Mouse (Mus musculus) heart, adult 2 months (tissue): ENCODE measurements around the gene Anapc2. TPM values are rescaled to one million over a fixed set of nuclear protein-coding genes. Genes with fewer than 3 reads are reported as not detected.

ENCODE experiments used
- DNase-seq, 2 experiments: peaks; one replicate each; pipeline ENCODE4 v3.0.0; 2021
- H3K27ac ChIP-seq: fragments of 200-600 bp; 2 replicates; pipeline ENCODE4 v1.8.1; 2022
- H3K27me3 ChIP-seq: fragments of 200-500 bp; 2 replicates; pipeline ENCODE4 v1.6.1; 2012; ENCODE audit warnings: mild to moderate bottlenecking, low read length, inconsistent platforms, mixed read lengths; ENCODE audit not compliant: control insufficient read depth, insufficient read depth
- H3K36me3 ChIP-seq: fragments of 200-500 bp; 2 replicates; pipeline ENCODE4 v1.6.1; 2012; ENCODE audit warnings: low read length, inconsistent platforms; ENCODE audit not compliant: control insufficient read depth, insufficient read depth
- H3K4me1 ChIP-seq: fragments of 200-500 bp; 2 replicates; pipeline ENCODE4 v1.6.1; 2011; ENCODE audit warnings: low read length; ENCODE audit not compliant: control insufficient read depth, insufficient read depth
- H3K4me3 ChIP-seq: fragments of 200-600 bp; 2 replicates; pipeline ENCODE4 v1.8.1; 2022
- H3K79me2 ChIP-seq: fragments of 200-500 bp; replicated peaks from 2 replicates; pipeline ENCODE4 v1.6.1; 2012; ENCODE audit warnings: mild to moderate bottlenecking, inconsistent platforms, low read length, moderate library complexity, mixed read lengths; ENCODE audit not compliant: control insufficient read depth, insufficient read depth
- H3K9ac ChIP-seq: fragments of 200-500 bp; 2 replicates; pipeline ENCODE4 v1.6.1; 2012; ENCODE audit warnings: low read depth, mild to moderate bottlenecking, control low read depth, inconsistent platforms, low read length, mixed read lengths
- CTCF ChIP-seq: fragments of 200-600 bp; IDR thresholded peaks from 2 replicates; pipeline ENCODE4 v1.8.1; 2022; ENCODE audit warnings: antibody characterized with exemption, mild to moderate bottlenecking, moderate library complexity
- EP300 ChIP-seq: fragments of 200-500 bp; IDR thresholded peaks from 2 replicates; pipeline ENCODE4 v1.6.1; 2011; ENCODE audit warnings: low read depth, low read length, control low read depth; ENCODE audit not compliant: insufficient read depth
- POLR2A ChIP-seq: fragments of 200-500 bp; IDR thresholded peaks from 2 replicates; pipeline ENCODE4 v1.6.1; 2011; ENCODE audit warnings: mild to moderate bottlenecking, low read depth, low read length, control low read depth; ENCODE audit not compliant: insufficient read depth
- WGBS: fragments of 180-500 bp; shearing (Covaris S2); methylation state at CpG from one replicate; pipeline ENCODE4 v1.1.7; 2018; 5-methylcytosine and 5-hydroxymethylcytosine counted together
- intact Hi-C: fragments of 180-260 bp; cut with DNase I; formaldehyde crosslinking; loops from one replicate; pipeline ENCODE4 v1.15.1; 2025
- polyA plus RNA-seq: library from polyadenylated mRNA; depleted of rRNA; stranded (reverse); fragments of >200 nt; gene quantifications from 2 replicates; pipeline ENCODE4 v1.2.3, GENCODE M21; 2012
- total RNA-seq, 2 experiments: library from RNA; stranded (reverse); gene quantifications; 2 replicates each; pipeline ENCODE4 v1.2.3; 2021

The Anapc2 gene
- total and polyA plus RNA-seq, 3 experiments = 36.0 to 57.2 (median 36.3) TPM

- WGBS = 6% methylated on average over 11 of the region's 11 CpGs
- Histone ChIP-seq H3K9ac (no peak overlapping the region), H3K4me3 (no peak overlapping the region), H3K79me2 (no peaks in the 10 kb centered on the region), H3K27me3 (peaks cover 8% of the 10 kb centered on the region), H3K4me1 (no peaks in the 10 kb centered on the region), H3K27ac (no peak overlapping the region), H3K36me3 (no peaks in the 10 kb centered on the region)
- intact Hi-C loops = no loop called here
- no peak for DNase-seq
- no peak for TF ChIP-seq CTCF
- TF ChIP-seq POLR2A = no peak
- no peak for TF ChIP-seq EP300
Measured at GRCm38 (mm10) chr2:25311491-25311891, 39.2 kb downstream of the Anapc2 start.

- no peak for TF ChIP-seq EP300
- TF ChIP-seq CTCF = no peak
- no peak for TF ChIP-seq POLR2A
- Histone ChIP-seq H3K79me2 (no peaks in the 10 kb centered on the region), H3K36me3 (no peaks in the 10 kb centered on the region), H3K4me3 (no peak overlapping the region), H3K9ac (no peak overlapping the region), H3K27ac (no peak overlapping the region), H3K27me3 (peaks cover 3% of the 10 kb centered on the region; the same call in 1 of the 2 replicates), H3K4me1 (no peaks in the 10 kb centered on the region)
- intact Hi-C loops = no loop called here
- DNase-seq = no peak
- WGBS = 10% methylated on average over 31 of the region's 31 CpGs
Measured at GRCm38 (mm10) chr2:25318119-25318966, 46.1 kb downstream of the Anapc2 start.

- 10% methylated on average over 58 of the region's 58 CpGs for WGBS
- no peaks in the 10 kb centered on the region for H3K79me2 ChIP-seq
- TF ChIP-seq CTCF = no peak
- no peak for TF ChIP-seq POLR2A
- TF ChIP-seq EP300 = no peak
- H3K36me3 ChIP-seq = no peaks in the 10 kb centered on the region
- DNase-seq = peak; percentile 33 to 65
- H3K4me1 ChIP-seq = no peaks in the 10 kb centered on the region
- H3K4me3 ChIP-seq = no peak within 1 kb of the TSS
- intact Hi-C loops = no loop called here
- no peak within 1 kb of the TSS for H3K9ac ChIP-seq
- peaks cover 3% of the 10 kb centered on the region; the same call in 1 of the 2 replicates for H3K27me3 ChIP-seq
- no peak within 1 kb of the TSS for H3K27ac ChIP-seq
Measured at GRCm38 (mm10) chr2:25318971-25319773, 46.9 kb downstream of the Anapc2 start, which contains the start of gene Grin1. Gene Grin1, minus strand, starts transcription at chr2:25319187.

DNA sequence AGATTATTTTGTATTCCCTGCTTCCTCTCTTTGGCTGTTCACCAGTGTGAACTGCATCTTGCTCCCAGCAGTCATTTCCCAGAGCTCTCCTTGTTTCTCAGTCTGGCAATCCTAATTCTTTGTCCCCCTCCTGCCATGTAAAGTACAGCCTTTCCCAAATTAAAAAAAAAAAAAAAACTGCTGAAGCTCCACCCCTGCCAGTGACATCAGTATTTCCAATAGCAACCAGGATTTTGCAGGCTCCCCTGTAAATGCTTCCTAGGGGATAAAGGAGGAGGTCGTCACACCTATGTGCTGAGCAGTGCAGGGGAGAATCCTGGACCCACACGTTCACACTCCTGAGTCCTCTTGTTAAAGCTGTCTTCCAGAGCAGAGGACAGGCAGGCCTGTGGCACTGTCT lies 47.8 kb downstream of the Anapc2 start:
- intact Hi-C loops = no loop called here
- Histone ChIP-seq H3K27me3 (peaks cover 3% of the 10 kb centered on the region; the same call in 1 of the 2 replicates), H3K27ac (no peak overlapping the region), H3K36me3 (no peaks in the 10 kb centered on the region), H3K79me2 (no peaks in the 10 kb centered on the region), H3K4me1 (no peaks in the 10 kb centered on the region), H3K4me3 (no peak overlapping the region), H3K9ac (no peak overlapping the region)
- DNase-seq = no peak
- 33% methylated on average over 2 of the region's 2 CpGs for WGBS
- no peak for TF ChIP-seq CTCF

DNA sequence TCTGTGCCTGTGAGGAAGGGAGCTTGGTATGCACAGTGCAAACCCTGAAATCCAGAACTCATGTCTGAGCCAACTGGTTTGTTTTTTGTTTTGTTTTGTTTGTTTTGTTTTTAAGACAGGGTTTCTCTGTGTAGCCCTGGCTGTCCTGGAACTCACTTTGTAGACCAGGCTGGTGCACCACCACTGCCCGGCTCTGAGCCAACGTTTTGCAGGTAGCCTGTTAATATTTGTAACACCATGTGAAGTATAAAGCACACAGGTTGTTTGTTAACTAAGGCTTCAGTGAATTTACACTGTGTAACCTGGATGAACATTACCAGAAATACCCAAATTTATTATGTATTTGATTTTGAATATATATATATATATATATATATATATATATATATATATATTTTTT lies 53.8 kb downstream of the Anapc2 start:
- intact Hi-C loops = no loop called here
- H3K9ac ChIP-seq = no peak overlapping the region

GRCm38 (mm10) chr2:25328440-25328839 lies 56.2 kb downstream of the Anapc2 start:
- 36% methylated on average over 7 of the region's 7 CpGs for WGBS
- intact Hi-C loops = no loop called here
- Histone ChIP-seq H3K36me3 (no peaks in the 10 kb centered on the region; the same call in 1 of the 2 replicates), H3K9ac (no peak overlapping the region), H3K4me1 (peaks cover 5% of the 10 kb centered on the region), H3K79me2 (no peaks in the 10 kb centered on the region), H3K27me3 (no peaks in the 10 kb centered on the region), H3K4me3 (no peak overlapping the region), H3K27ac (no peak overlapping the region)
- DNase-seq = no peak
- TF ChIP-seq CTCF (peak; percentile 68), EP300 (no peak)

More for the DNA sequence above, 53.8 kb downstream of the Anapc2 start:
- H3K4me3 ChIP-seq = no peak overlapping the region
- no peak for TF ChIP-seq POLR2A
- H3K27me3 ChIP-seq = no peaks in the 10 kb centered on the region
- 71% methylated on average over 2 of the region's 2 CpGs for WGBS
- no peak overlapping the region for H3K27ac ChIP-seq
- no peaks in the 10 kb centered on the region for H3K4me1 ChIP-seq
- no peaks in the 10 kb centered on the region for H3K79me2 ChIP-seq
- no peak for DNase-seq
- H3K36me3 ChIP-seq = no peaks in the 10 kb centered on the region
